Mouse (Mus musculus): Measurements from ENCODE around the gene Pygb. TPM values are rescaled to one million over a fixed set of nuclear protein-coding genes. Genes with fewer than 3 reads are reported as not detected.

The Pygb gene
- polyA plus RNA-seq, 1 experiment from 2014 or later, result 185 TPM

DNA sequence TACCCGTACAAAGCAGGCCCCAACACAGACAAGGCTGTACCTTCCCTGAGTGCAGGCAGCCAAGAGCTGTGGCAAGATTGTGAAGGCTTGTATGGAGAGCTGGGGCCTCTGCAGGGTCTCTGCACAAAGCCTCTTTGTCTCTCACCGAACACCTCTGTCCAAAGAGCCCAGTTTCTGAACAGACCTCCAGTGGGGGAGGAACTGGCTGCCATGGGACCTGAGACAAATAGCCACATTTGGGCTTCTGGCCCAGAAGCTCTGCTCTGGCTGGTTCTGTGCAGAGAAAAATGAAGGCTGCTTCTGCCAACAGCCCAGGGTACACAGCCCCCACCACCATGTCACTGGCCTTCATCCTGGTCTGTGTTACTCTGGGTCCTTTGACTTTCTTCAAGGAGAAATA lies 20.9 kb upstream of the Pygb start:
- peaks cover 51% of the 10 kb centered on the region for H3K36me3 ChIP-seq
- no peak for ATAC-seq (ENCODE audit: extremely low read depth, insufficient number of reproducible peaks, low FRiP score, low TSS enrichment)
- no peak overlapping the region for H3K4me2 ChIP-seq
- no peaks in the 10 kb centered on the region for H3K27me3 ChIP-seq (replicated peaks)
- H3K9ac ChIP-seq, result peak overlapping the region; percentile 51
- whole genome bisulfite sequencing, result 36% methylated on average over 2 of the region's 2 CpGs
- peaks cover under 1% of the 10 kb centered on the region; the same call in 1 of the 2 replicates for H3K9me3 ChIP-seq
- peaks cover 58% of the 10 kb centered on the region for H3K4me1 ChIP-seq
- H3K27ac ChIP-seq (replicated peaks), result peak overlapping the region; percentile 98
- H3K4me3 ChIP-seq, result no peak overlapping the region

DNA sequence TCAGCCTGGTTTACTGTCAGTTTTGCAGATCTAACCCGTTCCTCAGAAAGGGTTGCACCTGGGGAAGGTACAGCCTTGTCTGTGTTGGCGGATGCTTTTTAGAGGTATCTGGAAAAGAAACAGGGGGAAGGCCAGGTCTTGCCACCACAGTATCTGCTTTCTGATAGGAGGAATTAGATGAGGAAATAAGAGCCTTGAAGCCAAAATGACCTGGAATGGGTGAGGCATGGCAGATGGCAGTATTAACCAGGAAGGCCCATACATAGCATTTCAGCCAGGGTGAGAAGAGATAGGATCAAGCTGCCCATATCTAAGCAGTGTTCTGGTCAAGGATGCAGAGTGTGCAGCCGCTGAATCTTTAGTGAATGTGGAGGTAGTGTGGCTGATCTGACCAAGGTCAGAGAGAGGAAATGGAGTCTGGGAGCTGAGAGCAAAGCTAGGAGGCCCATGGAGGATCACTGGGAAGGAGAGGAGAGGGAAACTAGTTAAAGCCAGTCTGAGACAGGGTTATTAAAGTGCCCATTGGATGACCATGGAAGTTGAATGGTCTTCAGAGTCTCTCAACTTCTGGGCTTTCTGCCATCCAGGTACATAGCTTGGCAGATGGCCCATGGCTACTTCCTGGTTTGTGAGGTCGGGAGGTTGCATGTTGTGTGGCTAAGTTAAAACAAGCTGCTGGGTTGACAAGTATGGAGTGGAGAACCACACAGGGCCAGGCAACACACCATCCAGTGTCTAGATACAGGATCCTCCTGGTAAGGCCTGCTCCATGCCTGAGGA lies 20.3 kb upstream of the Pygb start:
- H3K9ac ChIP-seq, result 0 out of 2 replicates have a peak overlapping the region, but pooled peaks have one; percentile 26

DNA sequence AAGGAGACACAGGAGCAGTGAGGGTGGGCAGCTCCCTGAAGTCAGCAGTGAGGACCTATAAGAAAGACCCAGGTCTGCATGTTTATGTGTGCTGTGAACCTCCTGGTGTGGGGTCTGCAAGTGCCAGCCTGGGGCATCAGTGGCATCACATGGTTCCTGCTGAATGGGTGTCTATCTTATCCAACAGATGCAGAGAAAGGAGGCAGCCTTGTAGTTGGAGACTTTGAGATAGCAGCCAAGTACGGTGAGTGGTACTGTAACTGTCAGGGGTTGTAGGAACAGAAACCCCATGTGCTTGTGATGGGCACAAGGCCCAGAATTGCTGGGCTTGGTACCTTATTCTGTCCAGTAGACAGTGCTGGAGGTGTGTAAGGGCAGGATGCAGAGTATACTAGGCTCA lies 17.9 kb upstream of the Pygb start:
- H3K4me1 ChIP-seq, result peaks cover 86% of the 10 kb centered on the region
- no peaks in the 10 kb centered on the region for H3K27me3 ChIP-seq (replicated peaks)
- H3K4me3 ChIP-seq, result no peak overlapping the region
- 34% methylated on average over 1 of the region's 1 CpGs for WGBS
- H3K9ac ChIP-seq, result peak overlapping the region; percentile 8
- H3K4me2 ChIP-seq, result no peak overlapping the region
- no peaks in the 10 kb centered on the region for H3K9me3 ChIP-seq
- peaks cover 26% of the 10 kb centered on the region for H3K36me3 ChIP-seq
- no peak for ATAC-seq (ENCODE audit: extremely low read depth, insufficient number of reproducible peaks, low FRiP score, low TSS enrichment)
- peak overlapping the region; percentile 98 for H3K27ac ChIP-seq (replicated peaks)

More for the DNA sequence above, 20.3 kb upstream of the Pygb start:
- Histone ChIP-seq H3K27me3 (replicated peaks) (no peaks in the 10 kb centered on the region), H3K27ac (replicated peaks) (peak overlapping the region; percentile 98), H3K36me3 (peaks cover 44% of the 10 kb centered on the region), H3K9me3 (no peaks in the 10 kb centered on the region), H3K4me3 (no peak overlapping the region), H3K4me2 (no peak overlapping the region), H3K4me1 (peaks cover 64% of the 10 kb centered on the region)
- WGBS, result 68% methylated on average over 4 of the region's 4 CpGs
- no peak for ATAC-seq (ENCODE audit: extremely low read depth, insufficient number of reproducible peaks, low FRiP score, low TSS enrichment)

DNA sequence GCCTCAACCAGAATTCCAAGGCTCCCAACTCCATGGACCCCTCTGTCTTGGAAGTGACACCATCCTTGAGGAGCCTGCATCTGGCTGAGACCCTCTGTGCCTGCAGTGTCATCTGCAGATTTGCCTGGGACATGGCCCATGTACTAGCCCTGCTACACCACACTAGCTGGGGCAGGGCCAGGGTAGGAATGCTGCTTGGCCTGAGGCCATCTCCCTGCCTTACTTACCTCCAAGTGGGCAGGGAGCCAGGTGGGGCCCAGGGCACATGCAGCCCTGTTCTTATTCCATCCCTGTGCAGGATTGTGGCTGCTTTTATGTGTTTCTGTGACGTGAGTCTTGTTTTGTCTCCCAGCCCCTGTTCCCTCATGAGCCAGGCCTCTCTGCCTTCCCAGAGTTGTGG lies 15.8 kb upstream of the Pygb start:
- Histone ChIP-seq H3K4me3 (no peak overlapping the region), H3K4me2 (peak overlapping the region; percentile 39)

DNA sequence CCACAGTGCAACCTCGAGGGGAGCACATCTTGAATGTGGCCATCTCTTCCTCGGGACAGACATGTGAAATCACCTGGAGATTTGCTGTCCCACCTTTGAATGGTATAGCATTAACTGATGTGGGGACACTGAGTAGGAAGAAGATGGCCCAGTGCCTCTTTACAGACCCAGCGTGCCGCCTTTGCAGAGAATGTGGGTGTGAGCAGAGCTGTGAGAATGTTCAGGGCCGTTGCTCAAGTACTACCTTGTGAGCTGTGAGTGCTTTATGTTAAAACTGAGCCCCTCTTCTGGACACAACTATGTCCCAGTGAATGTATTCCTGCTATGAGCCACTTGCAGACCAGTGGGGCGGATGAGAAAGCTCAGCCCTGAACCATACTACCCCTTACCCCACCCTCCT lies 15.4 kb upstream of the Pygb start:
- Histone ChIP-seq H3K36me3 (peaks cover 19% of the 10 kb centered on the region; the same call in 1 of the 2 replicates), H3K9me3 (no peaks in the 10 kb centered on the region), H3K4me2 (peak overlapping the region; percentile 39), H3K27ac (replicated peaks) (peak overlapping the region; percentile 98), H3K4me1 (peaks cover 88% of the 10 kb centered on the region), H3K27me3 (replicated peaks) (no peaks in the 10 kb centered on the region), H3K4me3 (no peak overlapping the region), H3K9ac (peak overlapping the region; percentile 72)
- WGBS, result 54% methylated on average over 6 of the region's 6 CpGs
- no peak for ATAC-seq (ENCODE audit: extremely low read depth, insufficient number of reproducible peaks, low FRiP score, low TSS enrichment)

More for the DNA sequence above, 15.8 kb upstream of the Pygb start:
- Histone ChIP-seq H3K4me1 (peaks cover 88% of the 10 kb centered on the region), H3K9ac (peak overlapping the region; percentile 72), H3K9me3 (no peaks in the 10 kb centered on the region), H3K27me3 (replicated peaks) (no peaks in the 10 kb centered on the region), H3K27ac (replicated peaks) (peak overlapping the region; percentile 98), H3K36me3 (peaks cover 19% of the 10 kb centered on the region; the same call in 1 of the 2 replicates)
- peak; percentile 65; the same call in 1 of the 2 replicates for ATAC-seq (ENCODE audit: extremely low read depth, insufficient number of reproducible peaks, low FRiP score, low TSS enrichment)
- WGBS, result 15% methylated on average over 1 of the region's 1 CpGs

- Histone ChIP-seq H3K4me2 (peak overlapping the region; percentile 29), H3K27me3 (replicated peaks) (no peaks in the 10 kb centered on the region), H3K4me3 (no peak overlapping the region), H3K9ac (peak overlapping the region; percentile 72), H3K9me3 (no peaks in the 10 kb centered on the region), H3K36me3 (peaks cover 14% of the 10 kb centered on the region; the same call in 1 of the 2 replicates), H3K27ac (replicated peaks) (peak overlapping the region; percentile 98), H3K4me1 (peaks cover 87% of the 10 kb centered on the region)
- no peak for ATAC-seq (ENCODE audit: extremely low read depth, insufficient number of reproducible peaks, low FRiP score, low TSS enrichment)
- 61% methylated on average over 8 of the region's 8 CpGs for WGBS
These were observed 14.5 kb upstream of the Pygb start for GRCm38 (mm10) chr2:150771996-150772395.

- no peak overlapping the region for H3K4me3 ChIP-seq
- peak overlapping the region; percentile 72; the same call in 1 of the 2 replicates for H3K9ac ChIP-seq
- WGBS, result 44% methylated on average over 10 of the region's 10 CpGs
- H3K27me3 ChIP-seq (replicated peaks), result no peaks in the 10 kb centered on the region
- peaks cover 82% of the 10 kb centered on the region for H3K4me1 ChIP-seq
- peak overlapping the region; percentile 98 for H3K27ac ChIP-seq (replicated peaks)
- H3K9me3 ChIP-seq, result no peaks in the 10 kb centered on the region
- H3K36me3 ChIP-seq, result peaks cover 9% of the 10 kb centered on the region; the same call in 1 of the 2 replicates
- peak overlapping the region; percentile 29 for H3K4me2 ChIP-seq
- ATAC-seq (ENCODE audit: extremely low read depth, insufficient number of reproducible peaks, low FRiP score, low TSS enrichment), result peak; percentile 39
These were observed 13.9 kb upstream of the Pygb start for GRCm38 (mm10) chr2:150772466-150773119.

DNA sequence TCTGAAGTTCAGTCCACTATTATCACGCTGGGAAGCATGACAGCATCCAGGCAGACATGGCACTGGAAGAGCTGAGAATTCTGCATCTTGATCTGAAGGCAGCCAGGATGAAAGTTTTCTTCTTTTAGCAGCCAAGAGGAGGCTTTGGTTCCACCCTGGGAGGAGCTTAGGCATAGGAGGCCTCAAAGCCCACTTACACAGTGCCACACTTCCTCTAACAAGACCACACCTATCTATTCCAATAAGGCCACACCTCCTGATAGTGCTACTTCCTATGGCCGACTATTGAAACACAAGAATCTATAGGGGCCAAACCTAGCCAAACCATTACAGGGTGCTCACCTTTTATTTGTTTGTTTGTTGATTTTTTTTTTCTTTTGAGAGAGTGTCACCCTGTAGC lies 3.7 kb upstream of the Pygb start:
- WGBS, result 75% methylated on average over 2 of the region's 2 CpGs
- no peaks in the 10 kb centered on the region for H3K27me3 ChIP-seq (replicated peaks)
- no peak overlapping the region for H3K9ac ChIP-seq
- no peaks in the 10 kb centered on the region for H3K36me3 ChIP-seq
- no peaks in the 10 kb centered on the region for H3K9me3 ChIP-seq
- peaks cover 32% of the 10 kb centered on the region for H3K4me1 ChIP-seq
- no peak for ATAC-seq (ENCODE audit: extremely low read depth, insufficient number of reproducible peaks, low FRiP score, low TSS enrichment)
- H3K27ac ChIP-seq (replicated peaks), result no peak overlapping the region
- H3K4me3 ChIP-seq, result no peak overlapping the region
- H3K4me2 ChIP-seq, result no peak overlapping the region

GRCm38 (mm10) chr2:150787234-150787771 lies 768 bp downstream of the Pygb start:
- WGBS, result under 1% methylated on average over 23 of the region's 23 CpGs
- ATAC-seq (ENCODE audit: extremely low read depth, insufficient number of reproducible peaks, low FRiP score, low TSS enrichment), result no peak; the same call in 1 of the 2 replicates
- peaks cover 22% of the 10 kb centered on the region for H3K36me3 ChIP-seq
- H3K27me3 ChIP-seq (replicated peaks), result no peaks in the 10 kb centered on the region
- no peaks in the 10 kb centered on the region for H3K9me3 ChIP-seq
- H3K4me3 ChIP-seq, result peak overlapping the region; percentile 92
- H3K4me1 ChIP-seq, result peaks cover 44% of the 10 kb centered on the region
- peak overlapping the region; percentile 81 for H3K4me2 ChIP-seq
- peak overlapping the region; percentile 95 for H3K27ac ChIP-seq (replicated peaks)
- H3K9ac ChIP-seq, result peak overlapping the region; percentile 96

DNA sequence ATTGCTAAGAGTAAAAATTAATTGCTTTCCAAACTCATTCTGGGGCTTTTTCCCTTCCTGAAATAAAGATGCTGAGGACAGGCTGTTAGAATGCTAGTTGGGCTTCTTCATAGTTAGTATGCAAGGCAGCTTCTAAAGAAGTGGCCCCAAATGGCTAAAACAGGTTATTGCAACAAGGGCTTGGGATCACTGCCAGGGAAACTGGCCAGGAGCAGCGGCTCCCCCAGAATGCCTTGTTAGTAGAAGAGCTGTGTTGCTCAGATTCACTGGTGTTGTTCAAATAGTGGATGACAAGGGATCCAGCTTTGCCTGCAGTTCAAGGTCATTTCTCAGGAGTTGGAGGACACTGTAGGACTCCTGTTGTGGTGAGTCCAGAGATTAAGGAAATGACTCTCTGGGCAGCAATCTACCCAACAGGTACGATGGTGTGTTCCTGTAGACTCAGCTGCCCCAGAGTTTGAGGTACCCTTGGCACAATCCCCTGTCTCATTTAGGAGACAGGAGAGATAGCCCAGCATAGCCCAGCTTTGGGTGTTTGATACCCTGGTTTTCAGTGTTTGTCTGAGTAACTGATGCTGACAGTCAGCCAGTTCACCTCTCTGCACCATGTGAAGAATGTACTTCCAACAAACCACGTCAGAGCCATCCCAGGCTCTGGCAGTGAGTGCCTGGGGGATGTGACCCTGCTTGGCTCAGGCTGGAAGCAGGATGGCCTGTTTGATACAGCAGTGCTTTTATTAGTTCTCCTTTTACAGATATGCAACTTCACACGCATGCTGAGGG lies 2.4 kb downstream of the Pygb start:
- peak overlapping the region; percentile 96 for H3K9ac ChIP-seq
- 23% methylated on average over 4 of the region's 4 CpGs for WGBS
- no peaks in the 10 kb centered on the region for H3K9me3 ChIP-seq
- H3K4me2 ChIP-seq, result peak overlapping the region; percentile 81
- peak overlapping the region; percentile 92 for H3K4me3 ChIP-seq
- H3K4me1 ChIP-seq, result peaks cover 44% of the 10 kb centered on the region
- H3K36me3 ChIP-seq, result peaks cover 38% of the 10 kb centered on the region
- peak overlapping the region; percentile 95 for H3K27ac ChIP-seq (replicated peaks)
- peak; percentile 55; the same call in 1 of the 2 replicates for ATAC-seq (ENCODE audit: extremely low read depth, insufficient number of reproducible peaks, low FRiP score, low TSS enrichment)
- H3K27me3 ChIP-seq (replicated peaks), result no peaks in the 10 kb centered on the region

- ATAC-seq (ENCODE audit: extremely low read depth, insufficient number of reproducible peaks, low FRiP score, low TSS enrichment), result no peak
- 73% methylated on average over 4 of the region's 4 CpGs for WGBS
- no peak overlapping the region for H3K9ac ChIP-seq
- H3K27me3 ChIP-seq (replicated peaks), result no peaks in the 10 kb centered on the region
- H3K36me3 ChIP-seq, result peaks cover 77% of the 10 kb centered on the region
- H3K4me1 ChIP-seq, result peaks cover 34% of the 10 kb centered on the region
- H3K4me2 ChIP-seq, result no peak overlapping the region
- H3K4me3 ChIP-seq, result no peak overlapping the region
- H3K27ac ChIP-seq (replicated peaks), result no peak overlapping the region
- no peaks in the 10 kb centered on the region for H3K9me3 ChIP-seq
These were observed 6.8 kb downstream of the Pygb start for GRCm38 (mm10) chr2:150793320-150793719.

All from heart, embryonic 13.5 days (tissue).